Mouse (Mus musculus) frontal cortex, adult 2 months (tissue): ENCODE data around the gene Cfap97d1. TPM values are rescaled to one million over a fixed set of nuclear protein-coding genes. Genes with fewer than 3 reads are reported as not detected.
"Not testable (repeated sequence)": the region's sequence is repeated elsewhere in the genome, so short reads cannot be mapped to it uniquely, and the experiment has no call there.

Source experiments
- DNase-seq, 2 experiments: peaks; one replicate each; pipeline ENCODE4 v3.0.0; 2022; ENCODE audit warnings: low spot score in 1 of 2; ENCODE audit errors: extremely low spot score in 1 of 2
- polyA plus RNA-seq: library from polyadenylated mRNA; depleted of rRNA; stranded (reverse); fragments of >200 nt; gene quantifications from 2 replicates; pipeline ENCODE4 v1.2.3, GENCODE M21; 2012

Cfap97d1 gene
- polyA plus RNA-seq, 1 experiment: not detected

GRCm38 (mm10) chr11:101972651-101973050 lies 11.4 kb upstream of the Cfap97d1 start:
- DNase-seq: no peak

- DNase-seq: no peak
Measured at GRCm38 (mm10) chr11:101973496-101973895, 10.6 kb upstream of the Cfap97d1 start.

GRCm38 (mm10) chr11:101974181-101974580 lies 9.9 kb upstream of the Cfap97d1 start:
- DNase-seq: no peak

GRCm38 (mm10) chr11:101974923-101975322 lies 9.2 kb upstream of the Cfap97d1 start:
- no peak for DNase-seq

- no peak for DNase-seq
Measured at GRCm38 (mm10) chr11:101976949-101977348, 7.1 kb upstream of the Cfap97d1 start.

- DNase-seq: no peak
Measured at GRCm38 (mm10) chr11:101979140-101979539, 4.9 kb upstream of the Cfap97d1 start.

GRCm38 (mm10) chr11:101980603-101981157 lies 3.4 kb upstream of the Cfap97d1 start:
- no peak for DNase-seq

- DNase-seq: peak in 1 of 2 experiments; percentile 70
Measured at GRCm38 (mm10) chr11:101981850-101982249, 2.2 kb upstream of the Cfap97d1 start.

GRCm38 (mm10) chr11:101982981-101983411 lies 1.1 kb upstream of the Cfap97d1 start:
- DNase-seq: no peak

GRCm38 (mm10) chr11:101983431-101983921 lies 603 bp upstream of the Cfap97d1 start:
- no peak for DNase-seq

- not testable (repeated sequence) for DNase-seq
Measured at GRCm38 (mm10) chr11:101985450-101985849, 1.4 kb downstream of the Cfap97d1 start.

- DNase-seq: peak; percentile 79 to 95
Measured at GRCm38 (mm10) chr11:101985990-101986389, 1.9 kb downstream of the Cfap97d1 start.

- DNase-seq: no peak
Measured at GRCm38 (mm10) chr11:101986913-101987312, 2.8 kb downstream of the Cfap97d1 start, which contains the start of gene Dusp3. Dusp3 (minus strand) TSS chr11:101987013.

- peak; percentile 58 to 76 for DNase-seq
Measured at GRCm38 (mm10) chr11:101990244-101990643, 6.2 kb downstream of the Cfap97d1 start.

- no peak for DNase-seq
Measured at GRCm38 (mm10) chr11:101991813-101992212, 7.7 kb downstream of the Cfap97d1 start.

GRCm38 (mm10) chr11:101992411-101992810 lies 8.3 kb downstream of the Cfap97d1 start:
- DNase-seq: peak; percentile 76

- DNase-seq: no peak
Measured at GRCm38 (mm10) chr11:101994100-101994499, 10.0 kb downstream of the Cfap97d1 start.

- DNase-seq: no peak
Measured at GRCm38 (mm10) chr11:101995938-101996337, 11.9 kb downstream of the Cfap97d1 start.

GRCm38 (mm10) chr11:101998258-101998657 lies 14.2 kb downstream of the Cfap97d1 start:
- no peak for DNase-seq

GRCm38 (mm10) chr11:101999466-101999865 lies 15.4 kb downstream of the Cfap97d1 start:
- no peak for DNase-seq

- no peak for DNase-seq
Measured at GRCm38 (mm10) chr11:102004251-102004650, 20.2 kb downstream of the Cfap97d1 start.

- no peak for DNase-seq
Measured at GRCm38 (mm10) chr11:102006271-102006670, 22.2 kb downstream of the Cfap97d1 start.
